Mouse (Mus musculus) limb, embryonic 12.5 days (tissue): Measurements from ENCODE around the gene Samd13. TPM values are rescaled to one million over a fixed set of nuclear protein-coding genes. Genes with fewer than 3 reads are reported as not detected.
A peak's percentile ranks its signal among the peaks of the same experiment; 100 is the strongest.

Experiments used
- ATAC-seq: fragments of 200-750 bp; cut with Nextera tagmentation; 2 replicates; pipeline ENCODE4 v1.8.0; 2017; ENCODE audit warnings: low read depth, moderate TSS enrichment; ENCODE audit not compliant: insufficient number of reproducible peaks, insufficient read depth, low FRiP score, low TSS enrichment
- H3K27ac ChIP-seq: fragments of 300-500 bp; sonication (generic); 2 replicates; pipeline ENCODE4 v1.5.1; 2016; ENCODE audit warnings: mild to moderate bottlenecking, moderate library complexity
- H3K27me3 ChIP-seq: fragments of 300-500 bp; sonication (generic); 2 replicates; pipeline ENCODE4 v1.6.1; 2016; ENCODE audit warnings: mild to moderate bottlenecking, moderate library complexity
- H3K36me3 ChIP-seq: fragments of 300-500 bp; sonication (generic); 2 replicates; pipeline ENCODE4 v1.6.1; 2016; ENCODE audit warnings: mild to moderate bottlenecking, moderate library complexity
- H3K4me1 ChIP-seq: fragments of 300-500 bp; sonication (generic); replicated peaks from 2 replicates; pipeline ENCODE4 v1.6.1; 2016
- H3K4me2 ChIP-seq: fragments of 300-500 bp; sonication (generic); 2 replicates; pipeline ENCODE4 v1.6.1; 2016; ENCODE audit warnings: mild to moderate bottlenecking, moderate library complexity
- H3K4me3 ChIP-seq: fragments of 300-500 bp; sonication (generic); replicated peaks from 2 replicates; pipeline ENCODE4 v1.5.1; 2016; ENCODE audit warnings: mild to moderate bottlenecking
- H3K9ac ChIP-seq: fragments of 300-500 bp; sonication (generic); replicated peaks from 2 replicates; pipeline ENCODE4 v1.6.1; 2016; ENCODE audit warnings: mild to moderate bottlenecking, moderate library complexity
- H3K9me3 ChIP-seq: fragments of 300-500 bp; sonication (generic); 2 replicates; pipeline ENCODE4 v1.6.1; 2016; ENCODE audit warnings: mild to moderate bottlenecking, moderate library complexity
- WGBS: fragments of 180-500 bp; shearing (Covaris S2); methylation state at CpG from one replicate; pipeline ENCODE4 v1.1.7; 2016; 5-methylcytosine and 5-hydroxymethylcytosine counted together
- polyA plus RNA-seq: library from polyadenylated mRNA; unstranded; fragments of >200 nt; fragmentation: Nextera tagmentation; extraction: Ambion mirVana; gene quantifications from 2 replicates; pipeline ENCODE4 v1.2.1, GENCODE M21; 2016

The Samd13 gene
- polyA plus RNA-seq, 1 experiment from 2014 or later: 1.4 TPM

- 88% methylated on average over 11 of the region's 11 CpGs for WGBS
- no peak overlapping the region for H3K4me2 ChIP-seq
- no peak for ATAC-seq
- 0 out of 2 replicates have a peak, but pooled peaks cover 3% of the 10 kb centered on the region for H3K4me1 ChIP-seq
- H3K4me3 ChIP-seq: no peak overlapping the region
- no peak overlapping the region for H3K9ac ChIP-seq
- H3K9me3 ChIP-seq: no peaks in the 10 kb centered on the region
- no peak overlapping the region for H3K27ac ChIP-seq
- H3K27me3 ChIP-seq: no peaks in the 10 kb centered on the region
- no peaks in the 10 kb centered on the region for H3K36me3 ChIP-seq
Observed at GRCm38 (mm10) chr3:146700051-146700450, 14.7 kb upstream of the Samd13 start.

- H3K27ac ChIP-seq: no peak overlapping the region
- H3K36me3 ChIP-seq: no peaks in the 10 kb centered on the region
- H3K9ac ChIP-seq: no peak overlapping the region
- 75% methylated on average over 11 of the region's 11 CpGs for WGBS
- no peaks in the 10 kb centered on the region for H3K4me1 ChIP-seq
- H3K27me3 ChIP-seq: no peaks in the 10 kb centered on the region
- no peak for ATAC-seq
- H3K4me3 ChIP-seq: no peak overlapping the region
- H3K4me2 ChIP-seq: no peak overlapping the region
- no peaks in the 10 kb centered on the region for H3K9me3 ChIP-seq
Observed at GRCm38 (mm10) chr3:146698982-146699381, 13.6 kb upstream of the Samd13 start.

- Histone ChIP-seq H3K27ac (no peak overlapping the region), H3K4me2 (no peak overlapping the region), H3K4me1 (no peaks in the 10 kb centered on the region), H3K36me3 (no peaks in the 10 kb centered on the region), H3K4me3 (no peak overlapping the region), H3K9me3 (no peaks in the 10 kb centered on the region), H3K27me3 (no peaks in the 10 kb centered on the region), H3K9ac (no peak overlapping the region)
- no peak for ATAC-seq
- WGBS: 88% methylated on average over 5 of the region's 5 CpGs
Observed at GRCm38 (mm10) chr3:146692547-146692946, 7.2 kb upstream of the Samd13 start.

- no peak overlapping the region for H3K4me3 ChIP-seq
- no peaks in the 10 kb centered on the region for H3K36me3 ChIP-seq
- no peak overlapping the region for H3K9ac ChIP-seq
- no peak for ATAC-seq
- H3K4me2 ChIP-seq: no peak overlapping the region
- WGBS: 74% methylated on average over 4 of the region's 4 CpGs
- H3K27me3 ChIP-seq: 0 out of 2 replicates have a peak, but pooled peaks cover 3% of the 10 kb centered on the region
- no peaks in the 10 kb centered on the region for H3K9me3 ChIP-seq
- H3K4me1 ChIP-seq: peaks cover 10% of the 10 kb centered on the region
- H3K27ac ChIP-seq: no peak overlapping the region
Observed at GRCm38 (mm10) chr3:146687121-146687725, 1.8 kb upstream of the Samd13 start.

- H3K27me3 ChIP-seq: 0 out of 2 replicates have a peak, but pooled peaks cover 3% of the 10 kb centered on the region
- no peak overlapping the region for H3K4me2 ChIP-seq
- no peak for ATAC-seq
- H3K9me3 ChIP-seq: no peaks in the 10 kb centered on the region
- H3K27ac ChIP-seq: no peak overlapping the region
- H3K9ac ChIP-seq: no peak overlapping the region
- H3K4me1 ChIP-seq: peaks cover 17% of the 10 kb centered on the region
- no peaks in the 10 kb centered on the region for H3K36me3 ChIP-seq
- H3K4me3 ChIP-seq: no peak overlapping the region
- 93% methylated on average over 8 of the region's 8 CpGs for WGBS
Observed at GRCm38 (mm10) chr3:146686428-146686827, 1.0 kb upstream of the Samd13 start.

- Histone ChIP-seq H3K9ac (no peak overlapping the region), H3K36me3 (no peaks in the 10 kb centered on the region), H3K9me3 (no peaks in the 10 kb centered on the region), H3K4me3 (no peak overlapping the region), H3K27me3 (0 out of 2 replicates have a peak, but pooled peaks cover 3% of the 10 kb centered on the region), H3K4me1 (peaks cover 23% of the 10 kb centered on the region), H3K27ac (0 out of 2 replicates have a peak overlapping the region, but pooled peaks have one; percentile 79), H3K4me2 (no peak overlapping the region)
- no peak for ATAC-seq
- 72% methylated on average over 2 of the region's 2 CpGs for WGBS
Observed at GRCm38 (mm10) chr3:146683095-146683494, 2.3 kb downstream of the Samd13 start.

GRCm38 (mm10) chr3:146682140-146682651, 3.2 kb downstream of the Samd13 start:
- H3K9ac ChIP-seq: no peak overlapping the region; the same call in 1 of the 2 replicates
- 48% methylated on average over 13 of the region's 13 CpGs for WGBS

GRCm38 (mm10) chr3:146681696-146682095, 3.7 kb downstream of the Samd13 start:
- no peak for ATAC-seq
- Histone ChIP-seq H3K9ac (no peak overlapping the region), H3K27me3 (0 out of 2 replicates have a peak, but pooled peaks cover 3% of the 10 kb centered on the region), H3K4me1 (peaks cover 23% of the 10 kb centered on the region), H3K4me3 (no peak overlapping the region), H3K36me3 (no peaks in the 10 kb centered on the region), H3K27ac (peak overlapping the region; percentile 79; the same call in 1 of the 2 replicates), H3K9me3 (no peaks in the 10 kb centered on the region), H3K4me2 (peak overlapping the region; percentile 39)
- 71% methylated on average over 8 of the region's 8 CpGs for WGBS

More at GRCm38 (mm10) chr3:146682140-146682651, 3.2 kb downstream of the Samd13 start:
- ATAC-seq: no peak; the same call in 1 of the 2 replicates
- H3K27me3 ChIP-seq: 0 out of 2 replicates have a peak, but pooled peaks cover 3% of the 10 kb centered on the region
- no peaks in the 10 kb centered on the region for H3K9me3 ChIP-seq
- no peaks in the 10 kb centered on the region for H3K36me3 ChIP-seq
- peaks cover 23% of the 10 kb centered on the region for H3K4me1 ChIP-seq
- peak overlapping the region; percentile 79 for H3K27ac ChIP-seq
- no peak overlapping the region; the same call in 1 of the 2 replicates for H3K4me3 ChIP-seq
- peak overlapping the region; percentile 39 for H3K4me2 ChIP-seq

GRCm38 (mm10) chr3:146680625-146681024, 4.8 kb downstream of the Samd13 start:
- Histone ChIP-seq H3K27me3 (0 out of 2 replicates have a peak, but pooled peaks cover 3% of the 10 kb centered on the region), H3K36me3 (no peaks in the 10 kb centered on the region), H3K27ac (no peak overlapping the region), H3K9ac (no peak overlapping the region), H3K9me3 (no peaks in the 10 kb centered on the region), H3K4me2 (no peak overlapping the region), H3K4me3 (no peak overlapping the region), H3K4me1 (peaks cover 19% of the 10 kb centered on the region)
- 93% methylated on average over 13 of the region's 13 CpGs for WGBS
- ATAC-seq: no peak

- H3K9ac ChIP-seq: no peak overlapping the region
- 91% methylated on average over 16 of the region's 16 CpGs for WGBS
- 0 out of 2 replicates have a peak, but pooled peaks cover 3% of the 10 kb centered on the region for H3K27me3 ChIP-seq
- no peaks in the 10 kb centered on the region for H3K36me3 ChIP-seq
- no peak for ATAC-seq
- no peak overlapping the region for H3K27ac ChIP-seq
- H3K4me2 ChIP-seq: no peak overlapping the region
- H3K4me3 ChIP-seq: no peak overlapping the region
- H3K9me3 ChIP-seq: no peaks in the 10 kb centered on the region
- H3K4me1 ChIP-seq: peaks cover 19% of the 10 kb centered on the region
Observed at GRCm38 (mm10) chr3:146679646-146680045, 5.7 kb downstream of the Samd13 start.

GRCm38 (mm10) chr3:146676193-146676592, 9.2 kb downstream of the Samd13 start:
- H3K4me3 ChIP-seq: no peak overlapping the region
- ATAC-seq: no peak
- H3K9me3 ChIP-seq: no peaks in the 10 kb centered on the region
- no peak overlapping the region for H3K27ac ChIP-seq
- no peaks in the 10 kb centered on the region for H3K36me3 ChIP-seq
- H3K9ac ChIP-seq: no peak overlapping the region
- no peaks in the 10 kb centered on the region for H3K27me3 ChIP-seq
- peaks cover 3% of the 10 kb centered on the region; the same call in 1 of the 2 replicates for H3K4me1 ChIP-seq
- H3K4me2 ChIP-seq: no peak overlapping the region
- whole genome bisulfite sequencing: 90% methylated on average over 4 of the region's 4 CpGs
